Mouse (Mus musculus) thymus, postnatal 4 days (tissue): Measurements from ENCODE around the gene Camkmt.

Experiments
- DNase-seq: peaks from one replicate; pipeline ENCODE4 v3.0.0; 2021

Gene Camkmt

DNA sequence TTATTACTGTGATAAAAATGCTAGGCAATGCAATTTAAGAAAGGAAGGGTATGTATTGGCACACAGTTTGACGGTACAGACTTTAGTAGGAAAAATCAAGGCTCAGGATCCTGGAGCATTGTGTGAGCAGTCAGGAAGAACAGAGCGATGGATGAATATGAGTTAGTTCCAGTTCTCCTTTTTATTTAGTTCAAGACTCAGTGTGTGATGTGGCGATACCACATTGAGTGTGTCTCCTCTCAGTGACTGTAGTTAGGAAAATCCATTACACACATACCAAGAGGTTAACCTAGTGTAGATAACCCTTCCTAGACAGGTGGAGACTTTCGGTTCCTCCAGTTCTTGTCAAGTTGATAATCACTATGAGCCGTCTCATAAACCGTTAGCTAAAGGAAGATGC is 1.4 kb downstream of the Camkmt start:
- DNase-seq = no peak

DNA sequence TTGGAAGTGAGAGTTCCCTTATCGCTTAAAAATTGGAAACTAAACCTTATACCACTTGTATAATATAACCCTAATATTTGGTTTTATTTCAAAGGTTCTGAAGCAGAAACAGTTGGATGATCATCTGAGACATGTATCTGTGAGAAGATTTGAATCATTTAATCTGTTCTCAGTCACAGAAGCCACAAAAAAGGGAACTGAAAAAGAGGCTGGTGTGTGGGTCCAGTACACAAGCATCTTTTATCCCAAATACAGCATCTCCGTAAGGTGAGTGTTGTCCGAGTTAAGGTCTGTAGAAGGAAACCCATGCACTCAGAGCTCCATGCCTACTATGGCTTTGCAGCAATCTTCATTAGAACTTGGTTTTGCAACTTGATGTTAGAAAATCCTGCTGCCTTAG is 6.0 kb downstream of the Camkmt start:
- no peak for DNase-seq

DNA sequence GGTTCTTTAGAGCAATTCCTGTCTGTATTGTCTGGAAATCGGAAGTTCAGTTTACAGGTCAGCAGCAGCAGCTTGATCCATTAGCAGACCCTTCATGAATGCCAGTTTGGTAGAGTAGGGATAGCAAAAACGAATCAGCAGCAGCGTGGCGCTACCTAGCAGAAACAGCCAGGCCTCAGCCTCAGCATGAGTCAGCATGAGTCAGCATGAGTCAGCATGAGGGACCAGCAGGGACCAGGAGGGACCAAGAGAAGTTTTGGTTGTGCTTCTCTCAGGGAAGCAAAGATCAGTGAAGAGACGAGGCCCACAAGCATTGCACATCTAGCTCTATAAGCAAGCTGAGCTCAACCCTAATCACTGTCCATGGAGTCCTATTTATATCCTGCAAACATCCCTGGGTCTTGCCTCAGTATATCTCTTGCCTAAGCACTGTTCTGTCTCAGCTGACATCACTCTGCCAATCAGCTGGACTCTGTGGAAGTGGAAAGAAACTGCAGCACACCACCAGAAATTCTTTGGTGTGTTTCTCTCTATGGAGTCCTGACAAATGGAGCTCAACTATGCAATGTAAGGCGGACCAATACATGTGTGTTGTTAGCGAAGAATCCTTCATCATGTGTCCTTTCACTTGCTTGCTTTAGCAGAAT is 8.4 kb downstream of the Camkmt start:
- DNase-seq = no peak

DNA sequence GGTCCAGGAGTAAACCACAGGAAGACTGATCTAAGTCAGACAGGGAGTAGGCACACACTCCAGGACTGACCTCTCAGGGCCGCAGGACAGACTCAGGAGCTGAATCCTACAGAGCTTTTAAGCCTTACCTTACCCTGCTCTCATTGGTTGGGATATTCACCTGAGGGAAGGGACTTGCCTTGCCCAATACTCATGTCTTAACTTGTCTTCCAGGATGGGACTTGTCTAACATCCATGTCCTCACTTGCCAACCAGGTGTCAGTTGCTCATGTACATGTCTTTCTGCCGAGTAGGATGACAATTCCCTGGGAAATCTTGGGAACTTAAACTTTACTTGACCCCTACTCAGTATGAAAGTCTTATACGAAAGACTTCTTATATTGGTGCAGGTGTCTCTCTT is 9.9 kb downstream of the Camkmt start:
- DNase-seq = no peak

DNA sequence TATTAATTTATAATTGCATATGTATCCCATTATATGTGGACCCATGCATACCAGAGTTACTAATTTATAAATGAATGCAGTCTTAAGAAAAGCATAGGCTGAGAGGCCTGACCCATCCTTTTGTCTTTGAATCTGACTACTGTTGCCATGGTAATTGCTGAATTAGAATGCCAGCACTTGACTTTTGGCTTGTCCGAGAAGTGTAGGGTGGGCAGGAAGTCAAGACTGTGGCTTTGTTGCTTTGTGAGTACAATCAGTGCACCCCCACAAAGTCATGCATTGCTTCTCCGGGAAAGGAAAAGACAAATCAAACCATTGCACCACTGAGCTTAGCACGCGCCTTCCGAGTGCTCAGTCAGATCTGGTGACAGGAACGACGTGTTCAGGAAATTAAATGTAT is 11.4 kb downstream of the Camkmt start:
- no peak for DNase-seq

DNA sequence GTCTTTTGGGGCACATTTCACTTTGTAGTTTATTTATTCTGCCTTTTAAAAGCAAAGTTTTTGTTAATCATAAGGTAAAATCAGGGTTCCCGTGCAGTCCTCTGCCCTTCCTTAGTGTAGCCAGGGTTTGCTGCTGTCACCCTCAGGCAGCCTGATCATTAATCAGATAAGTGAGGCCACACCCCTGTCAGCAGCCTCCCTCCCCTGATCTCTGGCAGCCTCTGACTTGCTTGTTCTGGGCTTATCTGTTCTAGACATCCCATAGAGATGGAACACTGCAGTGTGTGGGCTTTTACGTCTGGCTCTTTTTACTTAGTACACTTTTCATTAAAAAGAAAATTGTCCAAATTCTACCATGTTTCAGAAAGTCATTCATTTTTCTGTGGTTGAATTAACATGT is 13.0 kb downstream of the Camkmt start:
- DNase-seq = no peak

DNA sequence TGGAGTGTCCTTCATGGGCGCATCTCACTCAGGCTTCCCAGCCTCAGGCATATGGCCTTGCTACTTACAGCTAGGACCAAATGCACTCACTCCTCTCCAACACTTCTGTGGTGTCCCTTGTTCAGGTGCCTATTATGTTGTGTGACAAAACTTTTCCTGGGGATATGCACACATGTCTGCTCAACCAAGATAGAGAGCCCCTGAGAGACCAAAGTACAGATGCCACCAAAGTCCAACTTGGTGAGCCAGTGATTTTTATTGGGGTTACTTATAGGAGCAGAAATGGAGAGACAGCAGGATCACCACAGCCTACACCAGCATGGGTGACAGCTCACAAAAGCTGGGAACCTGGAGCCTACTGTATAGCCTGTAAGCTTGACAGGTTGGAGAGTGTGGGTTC is 20.3 kb downstream of the Camkmt start:
- no peak for DNase-seq

DNA sequence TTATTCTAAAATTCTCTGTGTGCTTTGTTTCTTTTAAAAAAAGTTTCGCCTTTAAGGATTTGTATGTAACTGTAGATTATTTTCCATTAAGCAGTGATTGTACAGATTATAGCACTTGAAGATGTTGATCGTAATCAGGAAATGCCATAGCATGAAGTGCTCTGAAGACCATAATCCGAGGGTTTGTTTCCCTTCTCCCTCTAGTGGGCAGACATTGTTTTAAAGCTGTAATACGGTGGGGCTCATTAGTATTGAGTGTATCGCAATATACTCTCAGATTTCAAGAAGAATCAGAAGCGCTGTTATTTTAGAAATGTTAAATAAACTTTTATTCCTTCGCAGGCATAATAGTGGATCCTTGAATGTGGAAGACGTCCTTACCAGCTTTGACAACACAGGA is 23.1 kb downstream of the Camkmt start:
- DNase-seq = no peak

DNA sequence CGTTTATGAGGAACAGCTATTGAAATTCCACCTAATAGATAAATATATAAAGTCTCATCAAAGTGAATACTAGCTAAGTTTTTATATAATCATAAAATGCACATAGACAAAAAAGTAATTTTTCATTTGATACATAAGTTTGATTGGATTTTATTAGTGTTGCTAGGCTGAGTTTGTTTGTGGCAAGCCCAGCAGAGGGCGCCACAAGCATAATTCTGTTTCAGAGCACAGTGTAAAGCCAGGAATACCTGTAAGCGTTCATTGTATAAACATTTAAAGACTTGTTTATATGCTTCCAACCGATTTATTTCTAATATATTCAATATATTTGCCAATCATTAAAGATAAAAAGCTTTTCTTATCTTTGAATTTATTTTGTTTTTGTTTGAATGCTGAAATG is 26.3 kb downstream of the Camkmt start:
- peak; percentile 82 for DNase-seq

DNA sequence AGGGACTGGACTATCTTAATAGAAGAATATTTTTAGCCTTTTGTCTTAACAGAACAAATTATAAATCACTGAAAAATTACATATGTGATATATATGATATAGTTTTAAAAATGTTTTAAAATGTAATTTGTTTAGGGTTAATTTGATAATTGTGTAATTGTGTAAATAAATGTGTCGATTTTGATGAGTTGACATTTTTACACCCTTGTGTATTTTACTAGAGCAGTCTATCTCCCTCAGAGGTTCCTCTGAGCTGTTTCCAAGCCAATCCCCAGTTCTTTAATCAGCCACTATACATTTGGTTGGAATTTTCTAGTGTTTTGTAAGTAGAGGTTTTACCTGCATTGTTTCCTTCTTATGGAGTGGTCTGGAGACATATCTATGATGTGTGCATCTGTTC is 48.0 kb downstream of the Camkmt start:
- DNase-seq = no peak

DNA sequence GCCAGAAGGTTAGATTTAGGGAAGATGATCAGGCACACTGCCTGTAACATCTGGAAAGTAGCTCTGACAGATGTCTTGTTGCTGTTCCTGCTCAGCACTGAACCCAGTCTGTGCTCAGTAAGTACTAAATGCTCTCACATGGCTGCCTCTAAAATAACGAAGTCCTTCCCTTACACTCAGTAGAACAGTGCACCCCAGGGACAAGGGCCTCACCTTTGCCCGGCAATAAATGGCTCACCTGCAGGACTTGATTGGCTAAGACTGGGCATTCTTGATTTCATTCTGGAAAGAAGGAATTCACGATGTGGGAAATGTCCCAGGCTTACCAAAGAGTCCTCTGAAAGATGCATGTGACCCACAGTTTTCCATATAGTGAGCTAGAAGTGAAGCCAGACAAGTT is 51.3 kb downstream of the Camkmt start:
- no peak for DNase-seq

DNA sequence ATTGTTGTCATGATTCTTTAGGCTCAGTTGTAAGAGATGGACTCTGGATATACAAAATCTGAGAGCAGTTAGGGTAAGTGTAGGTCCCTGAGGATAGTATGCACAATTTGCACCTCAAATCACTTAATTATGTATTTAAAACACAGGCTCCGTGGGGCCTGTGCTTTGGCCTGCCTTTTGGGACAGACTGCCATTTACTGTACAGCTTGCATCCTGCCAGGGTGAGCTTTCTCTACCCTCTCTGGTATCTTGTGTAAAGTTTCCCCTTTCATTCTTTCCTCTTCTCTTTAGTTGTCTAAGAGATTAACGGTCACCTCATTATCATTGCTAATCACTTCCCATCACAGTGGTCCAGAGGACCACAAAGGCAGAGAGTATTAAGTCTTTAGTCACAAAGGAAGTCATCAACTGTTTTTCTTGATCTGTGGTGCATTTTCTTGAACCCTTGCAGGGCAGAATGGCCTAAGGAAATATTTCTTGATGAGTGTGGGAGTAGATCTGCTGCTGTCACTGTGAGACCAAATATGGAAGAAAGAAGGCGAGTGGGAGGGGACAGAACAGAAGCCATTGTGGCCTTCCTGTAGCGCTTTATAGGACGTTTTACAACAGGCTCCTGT is 52.3 kb downstream of the Camkmt start:
- DNase-seq = no peak

DNA sequence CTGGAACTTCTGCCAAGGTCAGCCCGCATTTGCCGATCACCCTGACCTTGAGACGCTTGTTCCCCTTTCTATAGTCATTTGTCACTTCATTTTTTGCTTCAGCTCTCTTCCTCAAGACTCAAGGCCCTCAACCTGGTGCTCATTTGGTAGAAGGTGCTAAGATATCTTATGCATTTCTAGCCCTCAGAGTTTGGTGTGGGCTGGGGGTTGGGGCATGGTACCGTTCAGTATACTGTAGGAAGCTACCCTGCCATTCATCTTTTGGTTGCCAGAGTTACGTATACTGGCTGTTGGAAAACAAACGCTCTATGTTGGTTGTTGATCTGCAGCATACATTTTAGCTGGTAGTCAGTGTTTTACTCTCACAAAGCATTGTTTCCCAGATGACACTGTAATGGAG is 53.8 kb downstream of the Camkmt start:
- no peak for DNase-seq

DNA sequence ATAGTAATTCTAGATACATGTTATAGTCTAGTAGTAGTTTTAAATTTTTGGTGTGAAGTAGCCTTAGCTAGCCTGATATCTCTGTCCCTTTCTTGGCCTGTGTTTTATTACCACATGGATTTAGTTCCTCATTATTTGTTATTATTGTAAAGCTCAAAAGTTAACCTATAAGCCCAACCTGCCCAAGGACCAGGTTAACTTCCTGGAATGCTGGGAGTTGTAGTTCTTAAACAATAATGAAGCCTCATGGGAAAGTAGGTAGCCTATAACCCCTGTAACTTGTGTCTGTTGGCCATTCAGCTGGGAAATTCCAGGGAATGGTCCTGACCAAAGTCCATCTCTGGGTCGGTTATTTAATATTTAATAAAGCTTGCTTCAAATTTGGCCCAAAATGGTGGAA is 58.0 kb downstream of the Camkmt start:
- DNase-seq = no peak

DNA sequence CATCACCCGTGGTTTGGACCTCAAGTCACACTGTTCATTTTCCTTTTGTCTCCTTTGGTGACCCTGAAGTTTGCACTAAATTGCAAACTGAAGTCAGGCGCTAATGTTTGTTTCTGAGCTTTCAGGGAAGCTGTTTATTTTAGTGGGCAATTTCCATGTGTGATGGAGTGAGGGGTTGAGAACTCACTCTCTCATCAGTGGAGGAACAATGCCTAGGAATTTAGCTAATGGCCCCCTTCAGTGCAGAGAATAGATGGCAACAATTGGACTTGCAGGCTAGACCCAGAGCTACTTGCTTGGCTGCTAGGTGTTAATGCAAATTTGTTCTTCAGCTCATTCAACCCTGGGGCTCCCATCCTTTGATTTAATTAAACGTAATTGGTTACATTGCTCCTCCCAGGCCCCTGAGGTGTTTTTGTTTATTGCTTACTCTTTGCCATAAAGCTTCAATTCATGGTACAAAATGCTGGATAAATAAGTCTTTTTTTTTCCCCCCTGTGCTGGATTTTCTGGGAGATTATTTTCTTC is 58.9 kb downstream of the Camkmt start:
- no peak for DNase-seq

DNA sequence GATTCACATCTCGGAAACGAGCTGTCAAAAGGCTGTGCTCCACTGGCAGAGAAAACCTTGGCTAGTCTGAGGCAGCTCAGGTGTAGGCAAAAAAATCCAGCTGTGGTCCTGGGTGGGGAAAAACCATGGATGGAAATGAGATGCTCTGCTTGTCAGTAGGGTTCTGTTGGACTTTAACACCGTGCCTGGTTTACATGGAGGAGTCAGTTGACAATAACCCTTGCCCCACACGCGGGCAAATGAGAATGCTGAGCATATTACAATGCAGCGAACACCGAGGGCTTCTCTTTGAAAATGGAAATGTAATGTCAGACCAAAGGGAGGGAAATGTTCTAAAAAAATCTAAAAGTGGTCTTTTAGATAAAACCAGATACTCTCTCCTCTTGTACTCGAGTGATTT is 60.9 kb downstream of the Camkmt start:
- no peak for DNase-seq

DNA sequence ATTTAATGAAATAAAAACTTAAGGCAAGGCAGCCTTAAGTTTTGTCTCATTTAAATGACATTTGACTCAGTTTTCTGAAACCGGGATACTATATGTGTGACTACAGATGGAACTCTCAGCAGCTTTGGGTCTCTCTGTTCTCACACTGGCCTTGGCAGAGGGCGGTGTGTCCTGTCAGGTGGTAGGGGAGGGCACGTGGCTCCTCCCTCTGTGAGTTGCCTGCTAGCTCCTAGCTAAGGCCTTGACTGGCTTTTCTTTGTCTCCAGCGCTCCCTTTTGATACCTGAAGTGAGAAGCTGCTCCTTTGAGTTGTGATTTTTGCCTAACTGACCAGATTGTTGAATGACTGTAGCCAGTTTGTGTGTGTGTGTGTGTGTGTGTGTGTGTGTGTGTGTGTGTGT is 67.8 kb downstream of the Camkmt start:
- DNase-seq = no peak

DNA sequence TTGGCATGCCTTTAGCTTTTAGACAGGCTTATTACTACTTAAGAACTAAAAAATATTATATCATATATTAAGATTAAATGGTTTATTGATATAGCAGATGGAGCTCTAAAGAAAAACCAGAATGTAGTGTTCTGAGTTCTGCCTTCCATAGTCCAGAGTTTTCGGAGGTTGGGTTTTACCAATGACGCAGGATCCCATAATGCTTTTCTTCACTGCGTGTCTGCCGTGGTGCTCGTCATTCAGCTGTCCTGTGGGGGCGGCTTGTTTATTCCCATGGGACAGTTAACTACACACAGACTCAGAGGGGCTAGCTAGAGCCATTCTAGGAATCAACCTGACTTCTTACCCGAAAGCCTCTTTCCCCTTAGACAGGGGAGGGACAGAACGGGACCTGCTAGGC is 69.2 kb downstream of the Camkmt start:
- no peak for DNase-seq

DNA sequence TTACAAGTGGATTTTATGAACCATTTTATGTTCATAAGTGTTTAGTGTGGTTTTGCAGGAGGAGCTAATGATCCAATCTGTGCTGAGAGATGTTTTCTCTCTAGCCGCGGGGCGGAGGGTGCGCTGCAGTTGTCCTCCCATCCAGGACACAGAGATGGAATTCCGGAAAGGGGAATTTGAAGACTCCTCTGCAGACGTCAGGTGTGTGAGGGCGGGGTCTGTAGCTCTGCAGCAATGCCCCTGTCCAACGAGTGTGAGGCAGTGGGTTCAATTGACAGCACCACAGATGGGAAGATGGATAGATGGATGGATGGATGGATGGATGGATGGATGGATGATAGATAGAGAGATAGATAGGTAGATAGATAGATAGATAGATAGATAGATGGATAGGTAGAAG is 70.4 kb downstream of the Camkmt start:
- no peak for DNase-seq

DNA sequence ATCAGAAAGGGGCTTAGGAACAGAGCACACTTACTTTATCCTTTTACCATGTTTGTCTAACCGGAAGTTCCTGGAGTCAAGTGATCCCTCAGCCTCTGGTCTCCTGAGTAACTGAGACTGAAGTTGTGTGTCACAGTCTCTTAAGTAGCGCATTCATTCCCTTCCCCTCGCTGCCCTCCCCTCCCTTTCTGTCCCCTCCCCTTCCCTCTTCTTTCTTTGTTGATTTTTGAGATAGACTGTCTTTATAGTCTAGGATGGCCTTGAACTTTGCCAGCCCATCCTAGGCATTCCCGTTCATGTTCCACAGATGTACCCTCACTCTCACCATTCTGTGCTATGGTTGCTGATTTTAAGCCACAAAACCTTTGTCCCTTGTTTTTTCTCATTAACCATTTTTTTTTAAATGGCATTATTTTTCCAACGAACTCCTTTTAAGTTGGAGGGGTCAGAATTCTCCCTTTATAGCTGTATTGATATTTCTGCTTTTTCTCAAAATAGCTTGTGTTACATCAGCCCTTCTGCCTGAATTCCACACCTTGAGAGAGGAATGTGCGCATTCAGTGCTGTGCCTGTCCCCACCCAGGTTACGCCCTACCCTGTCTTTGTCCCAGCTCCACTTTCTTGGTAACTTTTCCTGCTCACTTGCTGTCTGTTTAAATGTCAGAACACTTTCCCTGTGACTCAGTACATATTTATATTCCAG is 72.4 kb downstream of the Camkmt start:
- no peak for DNase-seq

DNA sequence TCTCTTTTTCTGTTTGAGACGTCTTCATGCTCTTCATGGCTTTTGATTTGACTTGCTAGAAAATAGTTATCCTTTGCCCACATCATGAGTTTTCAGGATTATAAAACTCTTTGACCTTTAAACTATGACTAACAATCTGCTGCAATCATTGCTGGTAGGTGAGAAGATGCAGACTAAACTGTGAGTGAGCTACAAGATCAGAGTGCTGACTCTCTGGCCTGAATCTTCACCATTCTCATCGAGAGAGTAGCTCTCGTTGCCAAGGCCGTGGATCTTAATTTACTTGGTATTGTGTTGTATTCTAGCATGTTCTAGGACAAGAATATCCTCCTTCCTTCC is 72.9 kb downstream of the Camkmt start:
- no peak for DNase-seq

DNA sequence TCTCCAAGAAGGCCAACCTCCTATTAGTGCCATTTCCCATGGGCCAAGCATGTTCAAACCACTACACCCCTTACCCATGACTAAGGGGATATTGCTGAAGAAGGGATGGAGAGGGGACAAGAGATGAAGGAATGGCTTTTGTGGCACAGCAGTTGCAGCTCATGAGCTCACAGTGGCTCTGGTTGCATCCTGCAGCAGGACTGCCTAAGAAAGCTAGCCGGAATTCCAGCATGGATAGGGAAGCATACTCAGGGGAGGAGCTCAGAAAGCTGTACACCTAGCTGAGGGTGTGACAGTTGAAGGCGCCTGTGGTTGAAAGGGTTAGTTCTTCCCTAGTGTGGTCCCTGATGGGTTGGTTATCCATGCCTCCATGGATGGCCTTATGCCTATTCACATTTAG is 78.4 kb downstream of the Camkmt start:
- DNase-seq = no peak

DNA sequence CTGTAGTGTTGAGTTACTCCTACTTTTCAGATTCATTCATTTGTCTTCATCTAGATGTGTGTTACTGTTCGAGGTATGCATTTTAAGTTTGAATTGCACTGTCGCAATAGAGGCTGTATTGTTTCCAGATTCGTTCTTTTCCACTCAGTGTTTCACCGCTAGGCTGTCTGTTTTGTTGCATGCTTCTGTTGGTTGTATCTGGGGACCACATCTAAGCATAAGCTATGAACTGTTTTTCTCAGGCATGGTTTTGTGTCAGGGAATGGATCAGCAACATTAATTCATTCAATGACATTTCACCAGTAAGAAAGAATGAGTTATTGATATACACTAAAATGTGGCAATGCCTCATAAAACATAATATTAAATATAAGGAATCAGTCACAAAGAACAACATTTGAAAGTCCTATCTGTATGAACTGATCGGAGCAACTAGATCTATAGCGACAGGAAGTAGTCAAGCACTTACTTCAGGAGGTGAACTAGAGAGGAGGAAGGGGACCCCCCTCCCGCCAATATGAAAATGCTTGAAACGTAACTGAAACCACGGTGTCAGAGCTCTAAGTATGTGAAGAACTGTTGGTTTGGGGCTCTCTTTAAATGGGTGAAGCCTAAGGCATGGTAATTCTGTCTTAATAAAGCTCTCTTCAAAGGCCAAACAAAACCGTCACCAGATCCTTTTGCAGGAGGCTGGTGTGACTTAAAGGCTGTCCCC is 80.3 kb downstream of the Camkmt start:
- no peak for DNase-seq

DNA sequence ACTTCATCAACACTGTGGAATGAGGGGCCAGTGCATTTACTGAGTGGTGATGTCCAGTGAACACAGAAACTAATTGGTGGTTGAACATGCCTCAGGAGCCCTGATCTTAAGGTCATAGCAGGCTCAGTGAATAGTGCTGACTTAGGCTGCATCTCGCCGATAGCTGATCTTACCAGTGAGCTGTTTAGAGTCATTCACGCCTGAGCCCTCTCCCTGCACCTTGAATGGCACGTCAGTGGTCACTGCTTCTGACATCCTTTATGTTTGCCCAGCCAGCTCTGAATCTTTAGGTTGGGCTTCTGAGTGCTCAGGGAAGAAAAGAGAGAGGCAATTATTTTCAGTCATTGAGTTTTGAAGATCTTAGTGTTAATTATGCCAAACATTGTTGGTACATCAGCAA is 81.6 kb downstream of the Camkmt start:
- no peak for DNase-seq
